Mouse (Mus musculus) embryonic facial prominence, embryonic 11.5 days (tissue): ENCODE data around the gene Ikzf4. TPM values are rescaled to one million over a fixed set of nuclear protein-coding genes. Genes with fewer than 3 reads are reported as not detected.
"Not testable (repeated sequence)": the region's sequence is repeated elsewhere in the genome, so short reads cannot be mapped to it uniquely, and the experiment has no call there.

Source experiments
- ATAC-seq: fragments of 200-750 bp; cut with Nextera tagmentation; replicated peaks from 2 replicates; pipeline ENCODE4 v1.8.0; 2017; ENCODE audit warnings: low read depth; ENCODE audit not compliant: insufficient number of reproducible peaks, low FRiP score, low TSS enrichment
- DNase-seq: peaks from one replicate; pipeline ENCODE4 v3.0.0-alpha.2; 2015; ENCODE audit warnings: low spot score
- H3K27ac ChIP-seq: fragments of 300-500 bp; sonication (generic); replicated peaks from 2 replicates; pipeline ENCODE4 v1.5.1; 2014; ENCODE audit warnings: mild to moderate bottlenecking, low read depth, low read length, control low read depth
- H3K27me3 ChIP-seq: fragments of 300-500 bp; sonication (generic); 2 replicates; pipeline ENCODE4 v1.6.1; 2014; ENCODE audit warnings: mild to moderate bottlenecking, low read length, moderate library complexity, mixed read lengths; ENCODE audit not compliant: control insufficient read depth, insufficient read depth
- H3K36me3 ChIP-seq: fragments of 300-500 bp; sonication (generic); replicated peaks from 2 replicates; pipeline ENCODE4 v1.6.1; 2014; ENCODE audit warnings: low read depth, mild to moderate bottlenecking, low read length, moderate library complexity, mixed read lengths; ENCODE audit not compliant: control insufficient read depth, insufficient read depth
- H3K4me1 ChIP-seq: fragments of 300-500 bp; sonication (generic); 2 replicates; pipeline ENCODE4 v1.6.1; 2014; ENCODE audit warnings: low read length, mixed read lengths; ENCODE audit not compliant: control insufficient read depth, insufficient read depth
- H3K4me2 ChIP-seq: fragments of 300-500 bp; sonication (generic); 2 replicates; pipeline ENCODE4 v1.6.1; 2014; ENCODE audit warnings: low read depth, mild to moderate bottlenecking, control low read depth, low read length, moderate library complexity
- H3K4me3 ChIP-seq: fragments of 300-500 bp; sonication (generic); 2 replicates; pipeline ENCODE4 v1.5.1; 2014; ENCODE audit warnings: low read depth, low read length, control low read depth
- H3K9ac ChIP-seq: fragments of 300-500 bp; sonication (generic); replicated peaks from 2 replicates; pipeline ENCODE4 v1.6.1; 2014; ENCODE audit warnings: mild to moderate bottlenecking, control low read depth, low read length
- H3K9me3 ChIP-seq: fragments of 300-500 bp; sonication (generic); replicated peaks from 2 replicates; pipeline ENCODE4 v1.6.1; 2016; ENCODE audit warnings: mild to moderate bottlenecking, low read length, inconsistent platforms, mixed read lengths; ENCODE audit not compliant: control insufficient read depth
- WGBS: fragments of 180-500 bp; shearing (Covaris S2); extraction: QIAGEN DNeasy Blood & Tissue Kit; methylation state at CpG from one replicate; pipeline ENCODE4 v1.1.7; 2014; 5-methylcytosine and 5-hydroxymethylcytosine counted together
- polyA plus RNA-seq: library from polyadenylated mRNA; unstranded; fragments of >200 nt; fragmentation: Nextera tagmentation; extraction: Ambion mirVana; gene quantifications from 2 replicates; pipeline ENCODE4 v1.2.1, GENCODE M21; 2014

The Ikzf4 gene
- polyA plus RNA-seq, 1 experiment from 2014 or later = 3.5 TPM

GRCm38 (mm10) chr10:128613820-128614219 is 32.0 kb downstream of the Ikzf4 start:
- not testable (repeated sequence) for ATAC-seq, H3K4me2 ChIP-seq, H3K4me1 ChIP-seq, H3K9me3 ChIP-seq, H3K9ac ChIP-seq, DNase-seq, H3K36me3 ChIP-seq, H3K27ac ChIP-seq, H3K27me3 ChIP-seq, H3K4me3 ChIP-seq
- WGBS = 62% methylated on average over 4 of the region's 4 CpGs

- Histone ChIP-seq H3K4me1 (no peaks in the 10 kb centered on the region), H3K9me3 (no peaks in the 10 kb centered on the region), H3K27me3 (no peaks in the 10 kb centered on the region), H3K27ac (no peak overlapping the region), H3K9ac (no peak overlapping the region), H3K4me3 (no peak overlapping the region), H3K36me3 (no peaks in the 10 kb centered on the region), H3K4me2 (no peak overlapping the region)
- no peak for ATAC-seq
- WGBS = 35% methylated on average over 6 of the region's 6 CpGs
- DNase-seq = no peak
Measured at GRCm38 (mm10) chr10:128613154-128613440, 32.7 kb downstream of the Ikzf4 start.

GRCm38 (mm10) chr10:128612433-128613153 is 33.2 kb downstream of the Ikzf4 start:
- no peak overlapping the region for H3K4me3 ChIP-seq
- WGBS = 15% methylated on average over 16 of the region's 16 CpGs
- DNase-seq = peak; percentile 90
- no peaks in the 10 kb centered on the region for H3K36me3 ChIP-seq
- no peaks in the 10 kb centered on the region for H3K27me3 ChIP-seq
- no peaks in the 10 kb centered on the region for H3K4me1 ChIP-seq
- H3K4me2 ChIP-seq = no peak overlapping the region
- H3K27ac ChIP-seq = no peak overlapping the region
- H3K9me3 ChIP-seq = no peaks in the 10 kb centered on the region
- H3K9ac ChIP-seq = no peak overlapping the region
- ATAC-seq = no peak; the same call in 1 of the 2 replicates

- DNase-seq = no peak
- no peaks in the 10 kb centered on the region for H3K36me3 ChIP-seq
- no peaks in the 10 kb centered on the region for H3K27me3 ChIP-seq
- H3K27ac ChIP-seq = no peak overlapping the region
- H3K4me2 ChIP-seq = no peak overlapping the region
- H3K4me3 ChIP-seq = no peak overlapping the region
- H3K9ac ChIP-seq = no peak overlapping the region
- no peaks in the 10 kb centered on the region for H3K9me3 ChIP-seq
- WGBS = 44% methylated on average over 2 of the region's 2 CpGs
- no peak for ATAC-seq
- no peaks in the 10 kb centered on the region for H3K4me1 ChIP-seq
Measured at GRCm38 (mm10) chr10:128606483-128606882, 39.3 kb downstream of the Ikzf4 start.

GRCm38 (mm10) chr10:128602470-128603128 is 43.2 kb downstream of the Ikzf4 start:
- Histone ChIP-seq H3K27me3 (no peaks in the 10 kb centered on the region), H3K9ac (no peak overlapping the region), H3K4me2 (no peak overlapping the region), H3K36me3 (no peaks in the 10 kb centered on the region), H3K9me3 (no peaks in the 10 kb centered on the region), H3K27ac (no peak overlapping the region), H3K4me3 (no peak overlapping the region), H3K4me1 (no peaks in the 10 kb centered on the region)
- no peak for DNase-seq
- ATAC-seq = no peak
- 87% methylated on average over 4 of the region's 4 CpGs for WGBS

- no peaks in the 10 kb centered on the region for H3K36me3 ChIP-seq
- no peak for DNase-seq
- H3K9ac ChIP-seq = no peak overlapping the region
- ATAC-seq = no peak
- H3K27ac ChIP-seq = no peak overlapping the region
- no peak overlapping the region for H3K4me2 ChIP-seq
- no peaks in the 10 kb centered on the region for H3K4me1 ChIP-seq
- H3K4me3 ChIP-seq = no peak overlapping the region
- no peaks in the 10 kb centered on the region for H3K9me3 ChIP-seq
- H3K27me3 ChIP-seq = no peaks in the 10 kb centered on the region
- WGBS = 77% methylated on average over 1 of the region's 1 CpGs
Measured at GRCm38 (mm10) chr10:128601499-128601898, 44.3 kb downstream of the Ikzf4 start.

GRCm38 (mm10) chr10:128598476-128598875 is 47.3 kb downstream of the Ikzf4 start:
- no peak overlapping the region for H3K4me3 ChIP-seq
- WGBS = 60% methylated on average over 2 of the region's 2 CpGs
- H3K27ac ChIP-seq = no peak overlapping the region
- no peak for ATAC-seq
- H3K4me2 ChIP-seq = no peak overlapping the region
- H3K36me3 ChIP-seq = no peaks in the 10 kb centered on the region
- no peaks in the 10 kb centered on the region for H3K4me1 ChIP-seq
- H3K27me3 ChIP-seq = no peaks in the 10 kb centered on the region
- no peak overlapping the region for H3K9ac ChIP-seq
- H3K9me3 ChIP-seq = no peaks in the 10 kb centered on the region
- no peak for DNase-seq

- ATAC-seq (no peak), DNase-seq (no peak)
- Histone ChIP-seq H3K9ac (no peak overlapping the region), H3K27me3 (peaks cover 13% of the 10 kb centered on the region), H3K9me3 (no peaks in the 10 kb centered on the region), H3K36me3 (no peaks in the 10 kb centered on the region), H3K4me2 (no peak overlapping the region), H3K27ac (no peak overlapping the region), H3K4me1 (no peaks in the 10 kb centered on the region), H3K4me3 (no peak overlapping the region)
- WGBS = 83% methylated on average over 5 of the region's 5 CpGs
Measured at GRCm38 (mm10) chr10:128592797-128593196, 53.0 kb downstream of the Ikzf4 start.
